Mouse (Mus musculus): ENCODE measurements at regions not wholly inside any gene's neighbourhood (a gene's known extent, or its start where the extent isn't known, plus 50 kb on each side); places are given as distances from the start of the nearest gene placed in this dataset.

- peak; percentile 78 for TF ChIP-seq CTCF (IDR thresholded peaks at IDR 0.05; ENCODE audit: control insufficient read depth, insufficient read depth, insufficient replicate concordance, low read depth, low read length)
- TF ChIP-seq POLR2A (IDR thresholded peaks at IDR 0.05; ENCODE audit: control insufficient read depth, low read depth, low read length) = no peak
Measured at GRCm38 (mm10) chr11:19830280-19831062, 93.7 kb upstream of the Spred2 start.

Measured in testis, adult 2 months (tissue).